Mouse (Mus musculus): ENCODE data around the gene Shld2. TPM values are rescaled to one million over a fixed set of nuclear protein-coding genes. Genes with fewer than 3 reads are reported as not detected.

The Shld2 gene
- polyA plus RNA-seq, 1 experiment: 4.2 TPM

GRCm38 (mm10) chr14:34313612-34314011, 3.3 kb upstream of the Shld2 start:
- no peak for DNase-seq
- Histone ChIP-seq H3K27ac (ENCODE audit: control insufficient read depth, insufficient read depth, low read length) (no peak overlapping the region), H3K4me3 (ENCODE audit: control insufficient read depth, insufficient read depth, low read length) (no peak overlapping the region), H3K36me3 (ENCODE audit: control insufficient read depth, insufficient read depth, low read length) (no peaks in the 10 kb centered on the region), H3K4me1 (replicated peaks; ENCODE audit: control insufficient read depth, insufficient read depth, low read length) (peaks cover 8% of the 10 kb centered on the region), H3K27me3 (ENCODE audit: control insufficient read depth, insufficient read depth, low read length) (no peaks in the 10 kb centered on the region)
- WGBS: 97% methylated on average over 3 of the region's 3 CpGs
- TF ChIP-seq CTCF (IDR thresholded peaks at IDR 0.05; ENCODE audit: borderline replicate concordance, control insufficient read depth, extremely low read depth, insufficient read depth, low read length, poor library complexity): no peak
- TF ChIP-seq POLR2A (IDR thresholded peaks at IDR 0.05; ENCODE audit: control insufficient read depth, extremely low read depth, insufficient read depth, low read length, poor library complexity): no peak

GRCm38 (mm10) chr14:34312339-34313048, 2.2 kb upstream of the Shld2 start:
- no peak overlapping the region for H3K4me3 ChIP-seq (ENCODE audit: control insufficient read depth, insufficient read depth, low read length)
- DNase-seq: no peak
- H3K4me1 ChIP-seq (replicated peaks; ENCODE audit: control insufficient read depth, insufficient read depth, low read length): peaks cover 8% of the 10 kb centered on the region
- no peak overlapping the region for H3K27ac ChIP-seq (ENCODE audit: control insufficient read depth, insufficient read depth, low read length)
- H3K27me3 ChIP-seq (ENCODE audit: control insufficient read depth, insufficient read depth, low read length): no peaks in the 10 kb centered on the region
- WGBS: 41% methylated on average over 5 of the region's 6 CpGs
- H3K36me3 ChIP-seq (ENCODE audit: control insufficient read depth, insufficient read depth, low read length): no peaks in the 10 kb centered on the region
- TF ChIP-seq POLR2A (IDR thresholded peaks at IDR 0.05; ENCODE audit: control insufficient read depth, extremely low read depth, insufficient read depth, low read length, poor library complexity): no peak
- TF ChIP-seq CTCF (IDR thresholded peaks at IDR 0.05; ENCODE audit: borderline replicate concordance, control insufficient read depth, extremely low read depth, insufficient read depth, low read length, poor library complexity): no peak

DNA sequence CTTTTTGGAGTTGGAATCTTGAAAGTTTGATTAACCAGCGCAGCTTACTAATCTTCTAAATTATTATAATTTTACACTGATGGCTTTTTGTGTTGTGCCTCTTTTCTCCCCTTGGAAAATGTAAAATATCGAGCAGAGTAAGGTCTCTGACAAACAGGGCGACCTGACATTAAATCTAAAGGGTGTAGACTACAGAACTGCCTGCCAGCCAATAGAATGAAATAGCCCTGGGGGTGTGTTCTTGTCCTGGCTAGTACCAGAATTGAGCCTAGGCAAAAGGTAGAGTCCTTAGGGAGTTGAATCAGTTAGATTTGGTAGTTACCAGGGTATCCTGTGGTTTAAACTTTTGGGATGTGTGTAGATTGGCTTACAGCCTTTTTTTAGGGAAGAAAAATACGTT, 1.4 kb upstream of the Shld2 start:
- peak overlapping the region; percentile 62; the same call in 1 of the 2 replicates for H3K4me3 ChIP-seq (ENCODE audit: control insufficient read depth, insufficient read depth, low read length)
- no peak overlapping the region for H3K27ac ChIP-seq (ENCODE audit: control insufficient read depth, insufficient read depth, low read length)
- WGBS: 10% methylated on average over 4 of the region's 4 CpGs
- no peaks in the 10 kb centered on the region for H3K27me3 ChIP-seq (ENCODE audit: control insufficient read depth, insufficient read depth, low read length)
- peaks cover 8% of the 10 kb centered on the region for H3K4me1 ChIP-seq (replicated peaks; ENCODE audit: control insufficient read depth, insufficient read depth, low read length)
- no peaks in the 10 kb centered on the region for H3K36me3 ChIP-seq (ENCODE audit: control insufficient read depth, insufficient read depth, low read length)
- no peak for DNase-seq
- no peak for TF ChIP-seq CTCF (IDR thresholded peaks at IDR 0.05; ENCODE audit: borderline replicate concordance, control insufficient read depth, extremely low read depth, insufficient read depth, low read length, poor library complexity)
- TF ChIP-seq POLR2A (IDR thresholded peaks at IDR 0.05; ENCODE audit: control insufficient read depth, extremely low read depth, insufficient read depth, low read length, poor library complexity): no peak

DNA sequence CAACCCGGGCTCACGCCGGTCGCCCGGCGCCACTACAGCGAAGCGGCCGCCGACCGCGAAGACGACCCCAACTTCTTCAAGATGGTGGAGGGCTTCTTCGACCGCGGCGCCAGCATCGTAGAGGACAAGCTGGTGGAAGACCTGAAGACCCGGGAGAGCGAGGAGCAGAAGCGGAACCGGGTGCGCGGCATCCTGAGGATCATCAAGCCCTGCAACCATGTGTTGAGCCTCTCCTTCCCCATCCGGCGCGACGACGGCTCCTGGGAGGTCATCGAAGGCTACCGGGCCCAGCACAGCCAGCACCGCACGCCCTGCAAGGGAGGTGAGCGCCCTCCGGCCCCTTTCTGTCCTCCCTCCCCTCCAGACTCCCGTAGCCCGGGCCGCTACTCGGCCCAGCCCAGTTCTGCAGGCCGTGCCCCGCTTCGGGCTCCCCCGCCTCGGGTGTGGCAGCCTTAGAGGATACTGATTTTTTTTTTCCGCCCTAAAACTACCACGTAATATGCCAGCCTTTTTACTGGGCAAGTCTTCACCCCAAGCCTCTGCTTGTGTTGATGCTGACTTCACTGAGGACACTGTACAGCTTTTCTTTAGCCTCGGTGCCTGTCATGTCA, 833 bp upstream of the Shld2 start:
- Histone ChIP-seq H3K27ac (ENCODE audit: control insufficient read depth, insufficient read depth, low read length) (no peak overlapping the region), H3K27me3 (ENCODE audit: control insufficient read depth, insufficient read depth, low read length) (no peaks in the 10 kb centered on the region), H3K4me3 (ENCODE audit: control insufficient read depth, insufficient read depth, low read length) (peak overlapping the region; percentile 62), H3K4me1 (replicated peaks; ENCODE audit: control insufficient read depth, insufficient read depth, low read length) (peaks cover 8% of the 10 kb centered on the region), H3K36me3 (ENCODE audit: control insufficient read depth, insufficient read depth, low read length) (no peaks in the 10 kb centered on the region)
- under 1% methylated on average over 46 of the region's 47 CpGs for WGBS
- TF ChIP-seq POLR2A (IDR thresholded peaks at IDR 0.05; ENCODE audit: control insufficient read depth, extremely low read depth, insufficient read depth, low read length, poor library complexity) (no peak), CTCF (IDR thresholded peaks at IDR 0.05; ENCODE audit: borderline replicate concordance, control insufficient read depth, extremely low read depth, insufficient read depth, low read length, poor library complexity) (no peak)
- DNase-seq: peak; percentile 59

- H3K27ac ChIP-seq (ENCODE audit: control insufficient read depth, insufficient read depth, low read length): peak overlapping the region; percentile 9; the same call in 1 of the 2 replicates
- no peaks in the 10 kb centered on the region for H3K36me3 ChIP-seq (ENCODE audit: control insufficient read depth, insufficient read depth, low read length)
- no peak for DNase-seq
- peaks cover 8% of the 10 kb centered on the region for H3K4me1 ChIP-seq (replicated peaks; ENCODE audit: control insufficient read depth, insufficient read depth, low read length)
- H3K27me3 ChIP-seq (ENCODE audit: control insufficient read depth, insufficient read depth, low read length): no peaks in the 10 kb centered on the region
- H3K4me3 ChIP-seq (ENCODE audit: control insufficient read depth, insufficient read depth, low read length): peak overlapping the region; percentile 62
- TF ChIP-seq CTCF (IDR thresholded peaks at IDR 0.05; ENCODE audit: borderline replicate concordance, control insufficient read depth, extremely low read depth, insufficient read depth, low read length, poor library complexity): no peak
- TF ChIP-seq POLR2A (IDR thresholded peaks at IDR 0.05; ENCODE audit: control insufficient read depth, extremely low read depth, insufficient read depth, low read length, poor library complexity): no peak
- WGBS: 16% methylated on average over 5 of the region's 5 CpGs
These were observed 423 bp downstream of the Shld2 start for GRCm38 (mm10) chr14:34309907-34310233.

DNA sequence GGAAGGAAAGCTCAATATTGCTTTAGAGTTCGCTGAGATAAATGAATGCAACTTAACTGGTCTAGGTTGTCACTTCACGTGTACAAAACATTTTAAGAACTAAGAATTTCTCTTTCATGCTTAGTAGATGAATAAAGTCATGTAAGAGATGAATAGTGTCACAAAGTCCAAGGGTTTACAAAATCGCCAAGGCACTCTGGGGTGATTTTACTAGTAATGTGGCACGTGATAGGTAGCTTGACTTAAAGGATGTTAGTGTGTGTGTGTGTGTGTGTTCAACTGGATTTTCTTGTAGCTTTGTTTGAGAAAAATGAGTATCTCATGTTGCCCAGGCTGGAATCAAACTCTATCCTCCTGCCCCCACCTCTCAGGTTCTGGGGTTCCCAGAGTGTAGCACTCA, 1.0 kb downstream of the Shld2 start:
- no peak overlapping the region for H3K4me3 ChIP-seq (ENCODE audit: control insufficient read depth, insufficient read depth, low read length)
- no peak for DNase-seq
- WGBS: 97% methylated on average over 4 of the region's 4 CpGs
- no peak overlapping the region for H3K27ac ChIP-seq (ENCODE audit: control insufficient read depth, insufficient read depth, low read length)
- H3K4me1 ChIP-seq (replicated peaks; ENCODE audit: control insufficient read depth, insufficient read depth, low read length): peaks cover 8% of the 10 kb centered on the region
- TF ChIP-seq CTCF (IDR thresholded peaks at IDR 0.05; ENCODE audit: borderline replicate concordance, control insufficient read depth, extremely low read depth, insufficient read depth, low read length, poor library complexity): no peak
- no peak for TF ChIP-seq POLR2A (IDR thresholded peaks at IDR 0.05; ENCODE audit: control insufficient read depth, extremely low read depth, insufficient read depth, low read length, poor library complexity)
- no peaks in the 10 kb centered on the region for H3K27me3 ChIP-seq (ENCODE audit: control insufficient read depth, insufficient read depth, low read length)
- no peaks in the 10 kb centered on the region for H3K36me3 ChIP-seq (ENCODE audit: control insufficient read depth, insufficient read depth, low read length)
